Mouse (Mus musculus): ENCODE measurements around the gene Catsperg1. TPM values are rescaled to one million over a fixed set of nuclear protein-coding genes. Genes with fewer than 3 reads are reported as not detected.
A peak's percentile ranks its signal among the peaks of the same experiment; 100 is the strongest.
"Not testable (repeated sequence)": the region's sequence is repeated elsewhere in the genome, so short reads cannot be mapped to it uniquely, and the experiment has no call there.

Catsperg1 gene
- polyA plus RNA-seq, 1 experiment, result not detected

- no peak for TF ChIP-seq POLR2A (IDR thresholded peaks at IDR 0.05; ENCODE audit: insufficient read depth, low read depth, low read length)
- TF ChIP-seq CTCF (IDR thresholded peaks at IDR 0.05; ENCODE audit: insufficient read depth, low read depth, low read length), result no peak
- peaks cover 8% of the 10 kb centered on the region; the same call in 1 of the 2 replicates for H3K4me1 ChIP-seq (ENCODE audit: control insufficient read depth, insufficient read depth, low read length)
- H3K4me3 ChIP-seq (ENCODE audit: insufficient read depth, low read depth, low read length), result no peak overlapping the region
- WGBS, result 26% methylated on average over 6 of the region's 6 CpGs
- H3K27ac ChIP-seq (ENCODE audit: insufficient read depth, low read depth, low read length), result peak overlapping the region; percentile 88
Measured at GRCm38 (mm10) chr7:29233745-29234144, 19.9 kb upstream of the Catsperg1 start.

GRCm38 (mm10) chr7:29232247-29233013 lies 18.6 kb upstream of the Catsperg1 start, which contains the start of gene Kcnk6:
TSS of gene Kcnk6 (minus strand) at chr7:29232515.
- Histone ChIP-seq H3K4me3 (ENCODE audit: insufficient read depth, low read depth, low read length) (peak within 1 kb of the TSS; percentile 39), H3K27ac (ENCODE audit: insufficient read depth, low read depth, low read length) (no peak within 1 kb of the TSS), H3K4me1 (ENCODE audit: control insufficient read depth, insufficient read depth, low read length) (peaks cover 8% of the 10 kb centered on the region; the same call in 1 of the 2 replicates)
- WGBS, result 2% methylated on average over 62 of the region's 62 CpGs
- TF ChIP-seq CTCF (IDR thresholded peaks at IDR 0.05; ENCODE audit: insufficient read depth, low read depth, low read length), result no peak
- TF ChIP-seq POLR2A (IDR thresholded peaks at IDR 0.05; ENCODE audit: insufficient read depth, low read depth, low read length), result no peak

GRCm38 (mm10) chr7:29231517-29231916 lies 17.7 kb upstream of the Catsperg1 start:
- peaks cover 8% of the 10 kb centered on the region; the same call in 1 of the 2 replicates for H3K4me1 ChIP-seq (ENCODE audit: control insufficient read depth, insufficient read depth, low read length)
- H3K27ac ChIP-seq (ENCODE audit: insufficient read depth, low read depth, low read length), result no peak overlapping the region
- H3K4me3 ChIP-seq (ENCODE audit: insufficient read depth, low read depth, low read length), result peak overlapping the region; percentile 39; the same call in 1 of the 2 replicates
- no peak for TF ChIP-seq CTCF (IDR thresholded peaks at IDR 0.05; ENCODE audit: insufficient read depth, low read depth, low read length)
- no peak for TF ChIP-seq POLR2A (IDR thresholded peaks at IDR 0.05; ENCODE audit: insufficient read depth, low read depth, low read length)
- 69% methylated on average over 3 of the region's 3 CpGs for WGBS

GRCm38 (mm10) chr7:29230560-29230959 lies 16.7 kb upstream of the Catsperg1 start:
- TF ChIP-seq POLR2A (IDR thresholded peaks at IDR 0.05; ENCODE audit: insufficient read depth, low read depth, low read length) (no peak), CTCF (IDR thresholded peaks at IDR 0.05; ENCODE audit: insufficient read depth, low read depth, low read length) (no peak)
- WGBS, result 43% methylated on average over 3 of the region's 3 CpGs
- H3K27ac ChIP-seq (ENCODE audit: insufficient read depth, low read depth, low read length), result no peak overlapping the region
- no peak overlapping the region for H3K4me3 ChIP-seq (ENCODE audit: insufficient read depth, low read depth, low read length)
- peaks cover 10% of the 10 kb centered on the region for H3K4me1 ChIP-seq (ENCODE audit: control insufficient read depth, insufficient read depth, low read length)

GRCm38 (mm10) chr7:29228202-29228601 lies 14.4 kb upstream of the Catsperg1 start:
- H3K4me1 ChIP-seq (ENCODE audit: control insufficient read depth, insufficient read depth, low read length), result peaks cover 19% of the 10 kb centered on the region
- TF ChIP-seq POLR2A (IDR thresholded peaks at IDR 0.05; ENCODE audit: insufficient read depth, low read depth, low read length) (no peak), CTCF (IDR thresholded peaks at IDR 0.05; ENCODE audit: insufficient read depth, low read depth, low read length) (no peak)
- WGBS, result 86% methylated on average over 4 of the region's 4 CpGs
- no peak overlapping the region for H3K27ac ChIP-seq (ENCODE audit: insufficient read depth, low read depth, low read length)
- H3K4me3 ChIP-seq (ENCODE audit: insufficient read depth, low read depth, low read length), result no peak overlapping the region

DNA sequence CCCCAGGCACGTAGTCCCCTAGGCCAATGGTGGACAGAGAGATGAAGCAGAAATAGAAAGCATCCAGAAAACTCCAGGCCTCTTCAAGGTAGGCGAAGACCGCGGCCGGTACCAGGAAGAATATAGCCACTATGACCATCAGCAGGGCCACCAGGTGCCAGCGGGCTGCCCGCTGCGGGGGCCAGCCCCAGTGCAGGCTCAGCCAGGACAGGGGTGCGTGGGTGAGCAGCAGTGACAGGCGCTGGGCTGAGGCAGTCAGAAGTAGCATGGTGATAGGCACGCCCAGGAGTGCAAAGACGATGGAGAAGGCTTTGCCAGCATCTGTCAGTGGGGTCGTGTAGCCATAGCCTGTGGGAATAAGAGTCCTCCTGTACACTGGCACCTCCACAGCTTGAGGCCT lies 11.7 kb upstream of the Catsperg1 start:
- Histone ChIP-seq H3K4me1 (ENCODE audit: control insufficient read depth, insufficient read depth, low read length) (peaks cover 11% of the 10 kb centered on the region), H3K4me3 (ENCODE audit: insufficient read depth, low read depth, low read length) (no peak overlapping the region), H3K27ac (ENCODE audit: insufficient read depth, low read depth, low read length) (no peak overlapping the region)
- WGBS, result 79% methylated on average over 13 of the region's 13 CpGs
- no peak for TF ChIP-seq POLR2A (IDR thresholded peaks at IDR 0.05; ENCODE audit: insufficient read depth, low read depth, low read length)
- TF ChIP-seq CTCF (IDR thresholded peaks at IDR 0.05; ENCODE audit: insufficient read depth, low read depth, low read length), result no peak

DNA sequence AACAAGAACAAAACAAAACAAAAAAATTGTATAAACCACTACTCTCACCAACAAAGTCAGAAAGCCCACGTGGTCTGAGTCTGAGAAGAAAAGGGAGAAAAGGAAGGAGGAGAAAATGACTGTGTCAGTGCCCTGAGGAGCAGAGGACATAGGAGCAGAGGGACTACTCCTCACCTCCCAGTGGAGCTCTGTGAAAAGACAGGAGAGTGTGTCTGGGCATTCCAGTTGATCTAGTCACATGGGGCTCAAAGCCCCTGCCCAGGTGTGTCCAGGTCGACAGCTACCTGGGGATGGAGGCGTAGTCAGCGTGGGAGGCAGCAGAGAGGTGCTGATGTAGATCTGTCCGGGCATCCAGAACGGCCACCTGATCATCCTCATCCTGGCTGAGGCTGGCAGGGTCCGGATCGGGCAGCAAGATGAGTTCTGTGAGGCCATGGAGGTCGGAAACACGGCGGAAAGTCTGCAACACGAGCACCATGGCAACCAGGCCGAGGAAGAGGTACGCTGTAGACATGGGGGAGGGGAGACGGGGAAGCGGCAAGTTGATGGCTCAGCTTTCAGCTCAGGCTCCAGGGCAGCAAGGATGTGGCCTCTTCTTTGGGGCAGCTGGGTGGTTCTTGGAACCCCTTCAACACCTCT lies 11.0 kb upstream of the Catsperg1 start:
- H3K4me1 ChIP-seq (ENCODE audit: control insufficient read depth, insufficient read depth, low read length), result peaks cover 11% of the 10 kb centered on the region
- TF ChIP-seq POLR2A (IDR thresholded peaks at IDR 0.05; ENCODE audit: insufficient read depth, low read depth, low read length), result no peak
- no peak for TF ChIP-seq CTCF (IDR thresholded peaks at IDR 0.05; ENCODE audit: insufficient read depth, low read depth, low read length)
- H3K27ac ChIP-seq (ENCODE audit: insufficient read depth, low read depth, low read length), result no peak overlapping the region
- 20% methylated on average over 16 of the region's 16 CpGs for WGBS
- H3K4me3 ChIP-seq (ENCODE audit: insufficient read depth, low read depth, low read length), result peak overlapping the region; percentile 9; the same call in 1 of the 2 replicates

DNA sequence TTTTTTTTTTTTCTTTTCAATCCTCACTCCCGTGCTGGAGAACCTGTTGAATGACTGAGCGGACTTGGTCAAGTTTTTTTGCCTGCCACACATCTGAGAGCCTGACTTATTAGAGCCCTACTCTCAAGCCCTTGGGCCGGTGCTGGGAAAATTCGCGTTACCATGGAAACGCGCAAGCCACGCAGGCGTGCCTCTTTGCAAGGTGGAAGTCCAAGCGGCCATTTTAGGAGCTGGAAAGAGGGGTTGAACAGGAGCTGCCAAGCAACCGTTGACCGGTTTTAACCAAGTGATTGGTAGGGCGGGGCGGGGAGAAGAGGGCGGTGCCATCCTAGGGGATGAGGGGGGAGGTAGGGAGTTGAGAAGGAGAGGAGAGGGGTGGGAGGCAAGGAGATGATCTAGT lies 1.0 kb upstream of the Catsperg1 start:
- TF ChIP-seq CTCF (IDR thresholded peaks at IDR 0.05; ENCODE audit: insufficient read depth, low read depth, low read length) (no peak), POLR2A (IDR thresholded peaks at IDR 0.05; ENCODE audit: insufficient read depth, low read depth, low read length) (no peak)
- H3K27ac ChIP-seq (ENCODE audit: insufficient read depth, low read depth, low read length), result no peak overlapping the region
- peaks cover 21% of the 10 kb centered on the region for H3K4me1 ChIP-seq (ENCODE audit: control insufficient read depth, insufficient read depth, low read length)
- WGBS, result 56% methylated on average over 15 of the region's 15 CpGs
- no peak overlapping the region for H3K4me3 ChIP-seq (ENCODE audit: insufficient read depth, low read depth, low read length)

- no peak overlapping the region for H3K4me3 ChIP-seq (ENCODE audit: insufficient read depth, low read depth, low read length)
- H3K27ac ChIP-seq (ENCODE audit: insufficient read depth, low read depth, low read length), result no peak overlapping the region
- WGBS, result 70% methylated on average over 2 of the region's 2 CpGs
- H3K4me1 ChIP-seq (ENCODE audit: control insufficient read depth, insufficient read depth, low read length), result peaks cover 21% of the 10 kb centered on the region
- TF ChIP-seq POLR2A (IDR thresholded peaks at IDR 0.05; ENCODE audit: insufficient read depth, low read depth, low read length), result no peak
- TF ChIP-seq CTCF (IDR thresholded peaks at IDR 0.05; ENCODE audit: insufficient read depth, low read depth, low read length), result no peak
Measured at GRCm38 (mm10) chr7:29214236-29214635, 401 bp upstream of the Catsperg1 start.

DNA sequence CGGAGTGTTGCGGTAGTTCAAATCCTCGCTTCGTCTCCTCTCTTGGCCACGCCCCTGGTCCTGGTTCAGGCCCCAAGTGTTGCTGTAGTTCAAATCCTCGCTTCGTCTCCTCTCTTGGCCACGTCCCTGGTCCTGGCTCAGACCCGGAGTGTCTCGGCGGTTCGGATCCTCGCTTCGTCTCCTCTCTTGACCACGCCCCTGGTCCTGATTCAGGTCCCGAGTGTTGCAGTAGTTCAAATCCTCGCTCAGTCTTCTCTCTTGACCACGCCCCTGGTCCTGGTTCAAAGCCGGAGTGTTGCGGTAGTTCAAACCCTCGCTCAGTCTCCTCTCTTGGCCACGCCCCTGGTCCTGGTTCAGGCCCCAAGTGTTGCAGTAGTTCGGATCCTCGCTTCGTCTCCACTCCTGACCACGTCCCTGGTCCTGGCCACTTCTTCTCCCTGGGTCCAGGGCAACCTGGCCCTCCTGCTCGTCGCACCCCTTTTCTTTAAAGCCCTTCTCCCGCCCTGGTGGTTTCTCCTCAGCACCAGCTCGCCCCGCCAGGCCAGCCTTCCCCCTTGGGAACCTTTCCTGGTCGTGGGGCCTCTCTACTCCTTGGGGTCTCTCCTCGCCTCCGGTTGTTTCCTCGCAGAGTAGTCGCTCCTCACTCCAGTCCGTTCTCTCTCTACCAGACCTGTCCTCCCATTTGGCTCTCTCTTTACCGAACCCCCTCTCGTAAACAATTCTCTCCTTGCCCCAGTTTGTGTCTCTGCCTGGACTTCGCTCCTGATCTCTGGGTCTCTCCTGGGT lies 867 bp downstream of the Catsperg1 start:
- H3K27ac ChIP-seq (ENCODE audit: insufficient read depth, low read depth, low read length), result not testable (repeated sequence)
- H3K4me1 ChIP-seq (ENCODE audit: control insufficient read depth, insufficient read depth, low read length), result peaks cover 21% of the 10 kb centered on the region
- peak overlapping the region; percentile 28 for H3K4me3 ChIP-seq (ENCODE audit: insufficient read depth, low read depth, low read length)
- 29% methylated on average over 40 of the region's 40 CpGs for WGBS
